Mouse (Mus musculus): ENCODE data around the gene Fbxo47. TPM values are rescaled to one million over a fixed set of nuclear protein-coding genes. Genes with fewer than 3 reads are reported as not detected.

The Fbxo47 gene
- polyA plus RNA-seq, 1 experiment from 2014 or later = 0.85 TPM

GRCm38 (mm10) chr11:97826414-97826813, 57.5 kb downstream of the Fbxo47 start:
- H3K9me3 ChIP-seq = no peaks in the 10 kb centered on the region
- H3K36me3 ChIP-seq = peaks cover 61% of the 10 kb centered on the region
- no peaks in the 10 kb centered on the region for H3K27me3 ChIP-seq (replicated peaks)
- H3K4me2 ChIP-seq (replicated peaks) = no peak overlapping the region
- no peak overlapping the region for H3K27ac ChIP-seq
- H3K4me1 ChIP-seq = peaks cover 3% of the 10 kb centered on the region; the same call in 1 of the 2 replicates
- no peak overlapping the region for H3K9ac ChIP-seq
- no peak for ATAC-seq (ENCODE audit: low FRiP score, low read depth)
- 82% methylated on average over 7 of the region's 7 CpGs for WGBS
- H3K4me3 ChIP-seq = no peak overlapping the region

DNA sequence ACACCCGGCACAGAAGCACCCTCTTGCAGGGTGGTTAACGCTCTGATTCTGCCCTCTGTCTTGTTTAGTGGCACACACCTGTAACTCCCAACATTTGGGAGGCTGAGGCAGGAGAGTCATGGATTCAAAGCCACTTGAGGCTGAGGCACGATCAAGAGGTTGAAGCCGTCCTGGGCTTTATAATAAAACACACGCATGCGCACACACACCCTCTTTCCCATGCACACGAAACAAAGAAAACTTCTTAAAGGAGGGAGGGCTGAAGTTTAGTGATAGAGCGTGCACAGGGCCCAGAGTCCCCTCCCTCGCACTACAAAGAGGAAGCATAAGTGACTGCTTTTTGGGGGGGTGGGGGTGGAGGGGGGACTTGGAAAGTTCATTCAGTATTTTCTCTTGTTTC, 58.0 kb downstream of the Fbxo47 start:
- no peaks in the 10 kb centered on the region for H3K9me3 ChIP-seq
- H3K4me1 ChIP-seq = peaks cover 3% of the 10 kb centered on the region; the same call in 1 of the 2 replicates

GRCm38 (mm10) chr11:97825295-97825694, 58.7 kb downstream of the Fbxo47 start:
- H3K27ac ChIP-seq = no peak overlapping the region
- ATAC-seq (ENCODE audit: low FRiP score, low read depth) = no peak
- H3K4me3 ChIP-seq = no peak overlapping the region
- no peak overlapping the region for H3K4me2 ChIP-seq (replicated peaks)
- no peaks in the 10 kb centered on the region for H3K27me3 ChIP-seq (replicated peaks)
- H3K36me3 ChIP-seq = peaks cover 65% of the 10 kb centered on the region
- H3K9me3 ChIP-seq = no peaks in the 10 kb centered on the region
- WGBS = 86% methylated on average over 10 of the region's 10 CpGs
- no peak overlapping the region for H3K9ac ChIP-seq
- H3K4me1 ChIP-seq = peaks cover 3% of the 10 kb centered on the region; the same call in 1 of the 2 replicates

More for the DNA sequence above, 58.0 kb downstream of the Fbxo47 start:
- Histone ChIP-seq H3K4me3 (no peak overlapping the region), H3K27ac (no peak overlapping the region), H3K9ac (no peak overlapping the region), H3K27me3 (replicated peaks) (no peaks in the 10 kb centered on the region), H3K36me3 (peaks cover 65% of the 10 kb centered on the region), H3K4me2 (replicated peaks) (no peak overlapping the region)
- WGBS = 87% methylated on average over 9 of the region's 9 CpGs
- ATAC-seq (ENCODE audit: low FRiP score, low read depth) = no peak

DNA sequence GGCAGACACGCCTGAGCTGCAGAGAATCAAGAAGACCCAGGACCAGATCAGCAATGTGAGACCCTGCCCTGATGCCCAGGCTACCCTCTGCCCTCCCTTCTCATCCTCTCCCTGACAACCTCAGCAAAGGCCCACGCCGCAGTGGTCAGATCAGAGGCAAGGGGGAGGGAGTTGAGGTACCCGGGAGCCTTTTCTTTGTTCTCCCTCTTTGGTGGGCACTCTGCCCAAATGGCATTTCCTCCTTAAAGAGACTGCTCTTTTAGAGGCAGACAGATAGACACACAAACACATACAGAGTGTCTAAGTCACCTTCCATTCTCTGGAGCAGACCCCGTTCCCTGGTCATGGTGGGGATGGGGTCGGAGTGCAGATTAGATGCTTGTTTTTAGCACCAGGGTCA, 59.1 kb downstream of the Fbxo47 start:
- Histone ChIP-seq H3K4me3 (no peak overlapping the region), H3K9me3 (no peaks in the 10 kb centered on the region), H3K4me1 (peaks cover 3% of the 10 kb centered on the region; the same call in 1 of the 2 replicates), H3K9ac (no peak overlapping the region), H3K27ac (no peak overlapping the region), H3K36me3 (peaks cover 64% of the 10 kb centered on the region), H3K4me2 (replicated peaks) (no peak overlapping the region), H3K27me3 (replicated peaks) (no peaks in the 10 kb centered on the region)
- WGBS = 80% methylated on average over 6 of the region's 6 CpGs
- ATAC-seq (ENCODE audit: low FRiP score, low read depth) = no peak

DNA sequence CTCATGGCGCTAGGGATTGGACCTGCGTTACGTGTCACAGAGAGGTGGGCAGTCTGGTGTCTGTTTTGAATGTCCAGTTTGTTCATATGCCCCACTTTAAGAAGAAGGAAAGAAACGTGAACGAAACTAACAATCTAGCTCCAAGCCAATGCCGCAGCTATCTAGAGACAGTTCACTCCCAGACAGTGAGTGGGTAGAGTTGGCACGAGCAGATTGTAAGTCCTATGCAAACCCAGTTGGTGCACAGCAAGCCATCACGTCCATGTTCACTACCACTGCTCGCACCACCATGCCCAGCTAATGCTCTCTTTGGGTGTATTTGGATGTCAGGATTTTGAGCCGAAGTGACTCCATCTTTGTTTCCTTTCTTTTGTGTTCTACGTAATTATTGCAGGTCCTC, 59.8 kb downstream of the Fbxo47 start:
- 94% methylated on average over 11 of the region's 11 CpGs for WGBS
- H3K4me2 ChIP-seq (replicated peaks) = no peak overlapping the region
- no peak overlapping the region for H3K9ac ChIP-seq
- no peaks in the 10 kb centered on the region for H3K27me3 ChIP-seq (replicated peaks)
- H3K4me3 ChIP-seq = no peak overlapping the region
- peaks cover 62% of the 10 kb centered on the region for H3K36me3 ChIP-seq
- ATAC-seq (ENCODE audit: low FRiP score, low read depth) = no peak
- peaks cover 3% of the 10 kb centered on the region for H3K4me1 ChIP-seq
- H3K9me3 ChIP-seq = no peaks in the 10 kb centered on the region
- no peak overlapping the region for H3K27ac ChIP-seq

DNA sequence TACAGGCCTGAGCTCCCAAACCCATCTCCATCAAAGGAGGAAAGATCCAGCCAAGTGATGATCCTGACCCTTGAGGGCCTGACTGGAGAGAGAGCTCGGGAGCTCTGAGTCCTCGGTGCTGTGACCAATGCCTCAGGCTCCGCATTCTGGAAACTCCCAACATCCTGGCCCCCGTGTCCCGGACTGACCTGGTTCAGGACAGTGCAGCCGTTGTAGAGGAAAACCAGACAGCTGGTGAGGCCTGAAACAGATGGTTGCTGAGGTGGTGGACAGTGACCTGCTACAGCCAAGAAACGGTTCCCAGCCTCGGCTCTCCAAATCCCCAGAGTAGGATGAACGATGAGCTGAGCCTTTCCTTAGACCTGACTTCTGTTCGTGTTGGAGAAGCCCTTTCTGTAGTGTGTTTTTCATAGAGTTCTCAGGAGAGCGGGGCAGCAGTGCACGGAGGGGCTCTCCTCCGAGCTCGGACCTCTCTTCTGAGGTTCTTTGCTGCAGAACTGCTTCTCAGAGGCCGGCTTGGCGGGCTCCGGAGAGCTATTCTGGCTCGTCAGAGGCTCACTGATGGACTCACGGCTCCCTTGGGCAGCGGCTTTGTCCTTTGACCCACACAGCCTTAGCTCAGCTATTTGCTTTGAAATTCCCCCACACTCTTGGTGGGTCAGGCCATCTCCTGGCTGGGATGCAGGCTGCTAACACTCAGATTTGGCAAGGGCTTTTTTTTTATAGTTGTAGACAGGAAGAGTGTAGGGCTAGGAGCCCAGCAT, 60.9 kb downstream of the Fbxo47 start:
- no peak for ATAC-seq (ENCODE audit: low FRiP score, low read depth)
- 78% methylated on average over 20 of the region's 20 CpGs for WGBS
- H3K27ac ChIP-seq = no peak overlapping the region
- no peak overlapping the region for H3K4me2 ChIP-seq (replicated peaks)
- H3K36me3 ChIP-seq = peaks cover 60% of the 10 kb centered on the region
- H3K9ac ChIP-seq = no peak overlapping the region
- H3K27me3 ChIP-seq (replicated peaks) = no peaks in the 10 kb centered on the region
- peaks cover 12% of the 10 kb centered on the region for H3K4me1 ChIP-seq
- H3K4me3 ChIP-seq = no peak overlapping the region
- no peaks in the 10 kb centered on the region for H3K9me3 ChIP-seq

DNA sequence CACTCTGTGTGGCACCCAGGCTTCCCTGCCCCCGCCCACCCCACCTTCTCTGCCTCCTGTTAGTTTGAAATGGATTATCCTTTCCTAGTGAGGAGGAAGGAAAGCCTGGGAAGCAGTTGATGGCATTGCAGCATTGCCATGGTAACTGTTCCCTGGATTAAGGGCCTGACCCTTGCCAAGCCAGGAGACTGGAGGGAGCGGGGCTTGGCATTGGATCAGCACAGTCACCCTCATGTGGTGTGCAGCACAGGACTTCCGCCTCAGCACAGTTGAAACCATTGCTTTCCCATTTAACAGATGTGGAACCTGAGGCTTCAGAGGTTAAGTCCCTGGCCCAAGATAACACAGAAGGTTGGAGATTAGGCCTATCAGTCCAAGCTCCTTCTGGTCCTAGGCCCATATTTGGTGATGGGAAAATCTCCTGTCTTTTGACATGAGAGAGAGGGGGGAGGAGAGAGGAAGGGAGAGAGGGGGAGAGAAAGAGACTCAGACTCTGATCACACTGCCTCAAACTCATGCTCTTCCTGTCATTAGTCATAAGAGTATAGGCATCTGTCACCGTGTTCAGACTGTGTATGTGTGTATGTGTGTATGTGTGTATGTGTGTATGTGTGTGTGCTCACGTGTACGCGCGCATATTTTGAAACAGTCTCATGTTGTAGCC, 62.4 kb downstream of the Fbxo47 start:
- peaks cover 19% of the 10 kb centered on the region for H3K4me1 ChIP-seq
- H3K4me3 ChIP-seq = no peak overlapping the region
- H3K9ac ChIP-seq = no peak overlapping the region
- H3K27me3 ChIP-seq (replicated peaks) = no peaks in the 10 kb centered on the region
- no peak for ATAC-seq (ENCODE audit: low FRiP score, low read depth)
- no peak overlapping the region for H3K4me2 ChIP-seq (replicated peaks)
- H3K9me3 ChIP-seq = no peaks in the 10 kb centered on the region
- H3K27ac ChIP-seq = no peak overlapping the region
- 90% methylated on average over 8 of the region's 8 CpGs for WGBS
- H3K36me3 ChIP-seq = peaks cover 50% of the 10 kb centered on the region

DNA sequence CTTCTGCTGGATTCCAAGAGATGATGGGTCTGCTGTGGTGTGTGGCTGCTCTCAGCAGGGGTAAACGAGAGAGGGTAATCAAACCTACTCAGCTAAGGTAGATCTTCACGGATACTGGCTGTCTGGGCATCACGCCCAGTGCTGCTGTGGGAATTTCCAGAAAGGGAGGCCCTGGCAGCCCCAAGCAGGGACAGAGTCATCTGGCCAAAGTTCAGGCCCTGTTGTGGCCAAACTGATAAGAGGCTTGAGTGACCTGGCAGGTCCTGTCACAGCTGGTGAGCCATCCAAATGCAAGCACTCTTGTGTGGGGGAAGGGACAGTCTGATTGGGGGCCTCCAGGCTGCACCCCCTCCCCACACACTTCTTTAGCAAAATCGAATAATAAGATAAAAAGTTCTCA, 63.1 kb downstream of the Fbxo47 start:
- Histone ChIP-seq H3K27ac (no peak overlapping the region), H3K36me3 (peaks cover 50% of the 10 kb centered on the region), H3K4me2 (replicated peaks) (no peak overlapping the region), H3K4me1 (peaks cover 19% of the 10 kb centered on the region), H3K9ac (no peak overlapping the region), H3K9me3 (no peaks in the 10 kb centered on the region), H3K4me3 (no peak overlapping the region), H3K27me3 (replicated peaks) (no peaks in the 10 kb centered on the region)
- ATAC-seq (ENCODE audit: low FRiP score, low read depth) = no peak
- WGBS = 68% methylated on average over 4 of the region's 4 CpGs

DNA sequence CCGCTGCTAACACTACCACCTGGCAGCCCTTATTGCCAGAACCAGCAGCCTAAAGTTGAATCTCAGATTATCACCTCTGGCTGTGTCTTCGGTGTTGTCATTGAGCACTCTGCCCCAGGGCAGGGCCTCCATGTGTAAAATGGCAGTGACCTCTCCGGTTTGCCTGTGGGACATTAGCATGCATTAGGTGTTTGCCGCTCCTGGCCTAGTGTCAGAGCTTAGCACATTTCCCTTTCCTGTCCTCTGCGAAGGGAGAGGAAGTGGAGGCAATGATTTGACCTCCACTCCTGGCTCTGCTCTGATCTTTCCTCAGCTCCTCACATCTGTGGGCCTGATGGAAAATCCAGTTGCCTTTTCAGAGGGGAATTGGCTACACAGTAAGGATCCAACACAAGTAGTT, 64.0 kb downstream of the Fbxo47 start:
- Histone ChIP-seq H3K4me3 (no peak overlapping the region), H3K4me2 (replicated peaks) (no peak overlapping the region), H3K9me3 (no peaks in the 10 kb centered on the region), H3K9ac (no peak overlapping the region), H3K27me3 (replicated peaks) (no peaks in the 10 kb centered on the region), H3K36me3 (peaks cover 50% of the 10 kb centered on the region), H3K4me1 (peaks cover 16% of the 10 kb centered on the region), H3K27ac (no peak overlapping the region)
- ATAC-seq (ENCODE audit: low FRiP score, low read depth) = no peak
- 81% methylated on average over 5 of the region's 5 CpGs for WGBS

GRCm38 (mm10) chr11:97819102-97819501, 64.9 kb downstream of the Fbxo47 start:
- peaks cover 50% of the 10 kb centered on the region for H3K36me3 ChIP-seq
- H3K4me2 ChIP-seq (replicated peaks) = no peak overlapping the region
- H3K9ac ChIP-seq = no peak overlapping the region; the same call in 1 of the 2 replicates
- no peak for ATAC-seq (ENCODE audit: low FRiP score, low read depth)
- H3K27me3 ChIP-seq (replicated peaks) = no peaks in the 10 kb centered on the region
- no peaks in the 10 kb centered on the region for H3K9me3 ChIP-seq
- no peak overlapping the region for H3K4me3 ChIP-seq
- peaks cover 16% of the 10 kb centered on the region for H3K4me1 ChIP-seq
- no peak overlapping the region for H3K27ac ChIP-seq
- 60% methylated on average over 4 of the region's 4 CpGs for WGBS

GRCm38 (mm10) chr11:97818571-97818970, 65.4 kb downstream of the Fbxo47 start:
- 10% methylated on average over 4 of the region's 4 CpGs for WGBS
- Histone ChIP-seq H3K4me1 (peaks cover 16% of the 10 kb centered on the region), H3K9me3 (no peaks in the 10 kb centered on the region), H3K4me3 (no peak overlapping the region), H3K27me3 (replicated peaks) (no peaks in the 10 kb centered on the region), H3K36me3 (peaks cover 50% of the 10 kb centered on the region), H3K9ac (no peak overlapping the region; the same call in 1 of the 2 replicates), H3K4me2 (replicated peaks) (no peak overlapping the region; the same call in 1 of the 2 replicates), H3K27ac (peak overlapping the region; percentile 46; the same call in 1 of the 2 replicates)
- peak; percentile 72 for ATAC-seq (ENCODE audit: low FRiP score, low read depth)

- no peak overlapping the region for H3K27ac ChIP-seq
- ATAC-seq (ENCODE audit: low FRiP score, low read depth) = no peak
- WGBS = 51% methylated on average over 6 of the region's 6 CpGs
- 0 out of 2 replicates have a peak overlapping the region, but pooled peaks have one; percentile 20 for H3K4me2 ChIP-seq (replicated peaks)
- H3K4me1 ChIP-seq = peaks cover 22% of the 10 kb centered on the region
- H3K9me3 ChIP-seq = no peaks in the 10 kb centered on the region
- no peaks in the 10 kb centered on the region for H3K27me3 ChIP-seq (replicated peaks)
- no peak overlapping the region for H3K9ac ChIP-seq
- H3K4me3 ChIP-seq = no peak overlapping the region
- peaks cover 53% of the 10 kb centered on the region for H3K36me3 ChIP-seq
Measured at GRCm38 (mm10) chr11:97818003-97818402, 66.0 kb downstream of the Fbxo47 start.

Data from neural tube, embryonic 12.5 days (tissue).